Mouse (Mus musculus) retina, adult 2 months (tissue): Measurements from ENCODE around the gene Eva1b.
"Not testable (repeated sequence)": the region's sequence is repeated elsewhere in the genome, so short reads cannot be mapped to it uniquely, and the experiment has no call there.

Experiments
- DNase-seq: peaks from one replicate; pipeline ENCODE4 v3.0.0-alpha.2; 2012; ENCODE audit warnings: low read depth, low spot score

Eva1b gene

DNA sequence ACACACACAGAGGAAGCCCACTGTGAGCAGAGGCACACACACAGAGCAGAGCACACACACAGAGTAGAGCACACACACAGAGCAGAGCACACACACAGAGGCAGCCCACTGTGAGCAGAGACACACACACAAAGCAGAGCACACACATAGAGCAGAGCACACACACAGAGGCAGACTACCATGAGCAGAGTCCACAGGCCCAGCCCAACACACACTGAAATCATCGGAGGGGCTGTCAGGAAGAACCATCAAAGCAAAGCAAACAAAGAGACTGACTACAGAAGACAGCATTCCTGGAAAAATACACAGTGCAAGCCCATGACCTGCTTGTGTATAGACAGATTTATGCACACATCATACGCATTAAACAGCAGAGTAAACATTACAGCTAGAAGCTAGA is 8.3 kb downstream of the Eva1b start:
- DNase-seq = no peak

DNA sequence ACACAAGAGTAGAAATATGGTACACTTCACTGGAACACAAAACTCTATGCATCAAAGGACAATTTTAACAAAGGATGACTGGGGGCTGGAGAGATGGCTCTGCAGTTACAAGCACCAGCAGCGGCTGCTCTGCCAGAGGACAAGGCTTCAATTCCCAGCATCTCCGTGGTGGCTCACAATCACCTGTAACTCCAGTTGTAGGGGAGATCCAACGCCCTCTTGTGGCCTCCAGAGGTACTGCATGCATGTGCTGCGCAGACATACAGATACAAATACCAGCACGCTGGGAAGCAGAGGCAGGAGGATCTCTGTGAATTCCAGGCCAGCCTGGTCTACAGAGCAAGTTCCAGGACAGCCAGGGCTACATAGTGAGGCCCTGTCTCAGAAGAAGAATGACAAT is 9.1 kb downstream of the Eva1b start:
- no peak for DNase-seq

DNA sequence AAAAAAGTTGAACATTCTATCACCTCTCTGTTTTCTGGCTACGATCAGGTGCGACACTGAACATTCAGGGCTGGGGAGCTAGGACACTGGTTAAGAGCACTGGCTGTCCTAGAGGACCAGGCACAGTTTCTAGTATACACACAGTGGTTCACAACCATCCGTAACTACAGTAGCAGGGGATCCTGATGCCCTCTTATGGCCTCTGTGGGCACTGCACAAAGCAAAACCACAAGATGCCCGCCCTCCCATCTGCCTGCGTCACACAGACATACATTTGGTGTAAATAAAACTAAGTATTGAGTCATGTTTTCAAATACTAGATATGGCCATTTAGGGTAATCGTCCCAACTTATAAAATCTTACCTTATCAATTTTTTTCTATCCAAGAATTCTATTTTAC is 10.0 kb downstream of the Eva1b start:
- no peak for DNase-seq

DNA sequence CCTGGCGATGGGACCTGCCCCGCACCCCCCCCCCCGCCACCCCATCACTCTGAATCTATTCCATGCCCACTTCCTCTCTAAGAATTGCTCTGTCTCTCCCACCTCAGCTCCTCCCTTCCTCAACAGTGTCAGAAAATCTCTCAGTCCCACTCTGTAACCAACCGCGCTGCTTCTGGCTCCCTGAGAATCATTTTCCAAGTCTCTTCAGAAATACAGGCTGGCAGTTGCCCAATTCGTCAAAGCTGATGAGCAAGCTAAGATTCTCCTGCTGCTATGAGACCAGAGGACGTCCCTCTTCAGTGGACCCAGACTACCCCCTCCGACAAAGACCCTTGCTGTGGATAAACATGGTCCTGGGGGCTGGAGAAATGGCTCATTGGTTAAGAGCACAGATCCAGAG is 11.9 kb downstream of the Eva1b start:
- no peak for DNase-seq

DNA sequence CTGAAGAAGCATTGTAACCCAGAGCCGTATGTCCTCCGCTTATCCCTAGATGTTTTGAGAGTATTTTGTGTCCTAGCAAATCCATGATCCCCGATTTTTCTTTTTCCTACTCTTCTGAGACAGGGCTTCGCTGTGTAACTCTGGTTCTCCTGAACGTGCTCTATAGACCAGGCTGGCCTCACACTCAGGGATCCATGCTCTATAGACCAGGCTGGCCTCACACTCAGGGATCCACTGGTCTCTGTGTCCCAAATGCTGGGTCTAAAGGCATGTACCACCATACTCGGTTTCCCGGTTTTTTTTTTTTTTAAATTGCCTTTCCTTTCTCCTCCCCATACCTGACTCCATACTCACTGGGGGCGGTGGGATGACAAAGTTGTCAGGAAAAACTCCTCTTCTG is 13.4 kb downstream of the Eva1b start:
- DNase-seq = no peak

DNA sequence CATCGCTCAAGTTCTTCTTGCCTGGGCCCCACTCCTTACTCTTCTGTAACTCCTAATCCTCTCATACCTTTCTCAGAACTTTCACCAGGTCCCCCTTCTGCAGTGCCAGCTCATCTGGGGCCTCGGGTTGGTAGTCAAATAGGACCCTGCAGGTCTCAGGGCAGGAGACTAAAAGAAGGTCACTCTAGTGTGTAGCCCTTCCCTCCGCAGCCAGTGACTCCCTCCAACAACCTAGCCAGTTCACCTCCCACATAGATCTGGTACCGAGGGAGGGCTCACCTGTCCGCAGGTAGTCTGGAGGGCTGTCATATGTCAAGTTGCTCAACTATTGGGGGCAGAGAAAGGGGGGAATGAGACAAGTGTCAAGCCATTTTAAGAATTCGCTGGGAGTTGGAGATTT is 13.9 kb downstream of the Eva1b start:
- no peak for DNase-seq

DNA sequence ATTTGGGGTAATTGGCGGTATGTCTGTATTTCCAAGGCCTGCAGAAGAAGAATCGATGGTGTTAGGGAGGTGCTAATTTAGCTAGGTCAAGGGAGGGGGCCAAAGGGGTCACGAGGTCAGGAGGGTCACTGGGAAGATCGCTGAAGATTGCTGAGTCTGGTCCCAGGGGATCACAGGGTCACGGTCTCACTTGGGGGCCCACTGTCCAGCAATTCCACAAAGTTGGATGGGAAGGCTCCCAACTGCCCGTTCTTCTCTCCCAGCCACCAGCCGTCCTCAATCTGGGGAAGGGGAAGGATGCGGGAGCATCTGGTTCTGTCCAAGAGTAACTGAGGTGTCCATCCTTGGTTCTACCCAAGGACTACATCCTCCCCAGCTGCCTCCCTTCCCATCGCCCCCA is 14.4 kb downstream of the Eva1b start:
- DNase-seq = no peak

DNA sequence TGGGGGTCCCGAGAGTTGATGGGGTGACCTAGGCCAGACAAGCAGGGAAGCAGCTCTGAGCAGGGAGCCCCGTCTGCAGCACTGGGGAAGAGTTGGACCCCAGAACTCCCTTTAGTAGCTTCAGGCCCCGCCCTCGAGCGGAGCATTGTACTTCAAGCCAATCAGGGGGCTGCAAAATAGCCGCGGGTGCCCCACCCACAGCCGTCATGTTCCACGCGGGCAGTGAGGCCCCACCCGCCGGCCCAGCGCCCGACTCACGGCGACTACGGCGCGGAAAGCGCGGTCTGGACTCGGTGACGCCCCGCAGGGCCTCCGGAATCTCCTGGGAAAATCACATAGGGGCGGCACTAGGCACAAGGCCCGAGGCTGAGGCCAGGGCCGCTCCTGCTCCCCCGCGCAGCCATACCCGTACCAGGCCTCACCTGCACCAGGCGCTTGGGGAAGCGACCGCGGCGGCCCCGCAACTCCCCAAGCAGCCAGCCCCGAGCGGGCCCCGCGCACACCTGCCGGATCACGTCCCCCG is 15.1 kb downstream of the Eva1b start:
- DNase-seq = no peak

DNA sequence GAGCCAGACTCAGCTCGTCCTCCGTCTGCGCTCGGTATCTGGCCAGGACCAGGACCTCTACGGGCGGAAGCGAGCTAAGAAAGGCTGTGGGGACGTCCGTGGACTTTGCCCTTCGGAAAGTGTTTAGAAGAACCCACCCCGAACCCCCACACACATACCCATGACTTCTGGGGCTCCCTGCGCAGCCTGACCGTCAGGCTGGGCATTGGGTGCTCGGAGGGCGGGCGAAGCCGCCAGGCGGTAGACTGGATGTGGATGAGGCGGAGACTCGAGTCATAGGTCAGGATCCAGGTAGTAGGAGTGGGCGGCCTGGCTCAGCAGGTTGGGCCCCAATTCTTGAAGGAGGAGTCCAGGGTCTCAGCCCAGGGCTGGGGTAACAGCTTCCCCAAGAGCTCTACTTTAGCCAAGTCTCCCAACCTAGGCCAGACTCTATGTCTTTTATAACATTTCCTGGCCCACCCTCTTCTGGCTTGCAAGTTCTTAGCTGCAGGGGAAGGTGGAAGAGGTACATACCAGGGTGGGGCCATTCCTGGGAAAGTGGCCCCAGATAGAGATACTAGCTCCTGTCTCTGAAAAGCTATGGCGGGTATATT is 15.6 kb downstream of the Eva1b start, which contains the start of gene Sh3d21:
Sh3d21 (minus strand) TSS at position 425 of the 593 bp plus-strand sequence.
- DNase-seq = no peak

DNA sequence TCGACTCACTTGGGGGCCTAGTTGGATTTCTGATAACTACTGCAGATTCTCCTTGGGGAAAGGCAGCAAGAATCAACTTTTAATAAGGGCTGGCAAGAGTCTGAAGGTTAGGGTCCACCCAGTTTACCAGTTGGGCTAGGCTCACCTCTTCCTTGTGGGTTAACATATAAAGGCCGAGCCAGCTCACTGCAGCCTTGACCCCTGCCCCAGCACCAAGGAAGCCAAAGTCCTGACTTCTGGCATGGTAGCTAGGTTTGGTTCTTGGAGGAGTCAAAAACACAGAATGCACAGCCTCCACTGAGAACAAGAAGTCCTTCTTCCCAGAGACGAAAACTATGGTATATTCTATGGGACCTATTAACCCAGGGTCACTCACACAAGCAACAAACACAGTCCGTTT is 16.1 kb downstream of the Eva1b start:
- DNase-seq = no peak

DNA sequence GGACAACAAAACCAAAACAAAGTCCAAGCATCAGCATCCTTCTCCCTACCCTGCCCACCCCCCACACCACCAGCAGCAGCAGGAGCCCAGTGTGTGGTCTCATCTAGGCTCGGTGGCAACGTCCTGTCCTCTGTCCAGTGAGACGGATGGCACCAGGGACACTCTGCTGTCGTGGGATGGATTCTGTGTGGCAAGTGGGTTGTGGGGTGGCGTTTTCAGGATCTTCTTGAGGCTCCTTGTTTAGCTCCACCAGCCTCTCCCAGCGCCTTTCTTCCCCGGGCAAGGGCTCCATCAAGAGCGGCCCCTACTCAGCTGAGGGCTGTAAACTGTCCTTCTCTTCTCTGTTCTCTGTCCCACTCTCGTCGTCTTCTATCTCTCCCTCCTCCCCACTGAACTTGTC is 17.5 kb downstream of the Eva1b start:
- DNase-seq = not testable (repeated sequence)

DNA sequence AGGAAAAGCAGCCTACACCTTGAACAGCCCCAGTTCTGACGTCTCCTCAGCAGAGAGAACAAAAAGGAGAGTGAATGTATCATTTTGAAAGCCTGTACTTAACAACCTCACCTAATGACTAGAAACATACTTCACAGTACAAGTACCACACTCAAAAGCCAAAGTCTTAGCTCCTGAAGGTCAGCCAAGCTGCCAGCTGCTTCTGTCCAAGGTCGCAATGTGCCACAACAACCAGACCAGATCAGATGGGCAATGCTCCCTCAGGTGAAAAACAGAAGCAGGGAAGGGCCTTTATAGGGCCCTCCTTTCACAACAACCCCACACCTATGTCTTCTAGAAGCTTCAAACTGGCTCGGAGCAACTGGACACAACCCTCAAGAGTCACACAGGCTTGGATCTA is 18.5 kb downstream of the Eva1b start:
- DNase-seq = no peak

DNA sequence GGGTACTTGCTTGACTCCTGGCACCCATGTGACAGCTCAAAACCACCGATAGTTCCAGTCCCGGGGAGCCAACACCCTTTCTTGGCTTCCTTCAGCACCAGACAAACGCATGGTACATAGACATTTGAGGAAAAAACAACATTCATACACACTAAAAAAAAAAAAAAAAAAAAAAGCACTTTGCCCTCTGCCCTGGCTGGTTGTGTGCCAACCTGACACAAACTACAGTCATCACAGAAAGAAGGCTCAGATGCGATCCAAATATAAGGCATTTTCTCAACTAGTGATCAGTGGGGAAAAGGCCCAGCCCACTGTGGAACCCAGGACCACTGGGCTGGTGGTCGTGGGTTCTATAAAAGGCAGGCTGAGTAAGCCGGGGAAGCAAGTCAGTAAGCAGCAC is 21.3 kb downstream of the Eva1b start:
- DNase-seq = no peak

DNA sequence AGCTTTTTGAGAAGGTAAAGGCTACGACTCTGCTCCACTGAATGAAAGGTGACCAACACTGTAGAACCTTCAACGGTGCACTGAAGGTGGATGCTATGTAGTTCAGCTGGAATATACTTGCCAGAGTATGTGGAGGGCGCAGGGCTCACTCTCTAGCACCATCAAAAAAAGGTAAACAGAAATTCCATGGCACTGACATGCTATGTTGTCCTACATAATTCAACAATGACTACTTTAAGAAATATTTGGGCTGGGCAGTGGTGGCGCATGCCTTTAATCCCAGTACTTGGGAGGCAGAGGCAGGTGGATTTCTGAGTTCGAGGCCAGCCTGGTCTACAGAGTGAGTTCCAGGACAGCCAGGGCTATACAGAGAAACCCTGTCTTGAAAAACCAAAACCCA is 23.2 kb downstream of the Eva1b start:
- DNase-seq = not testable (repeated sequence)

DNA sequence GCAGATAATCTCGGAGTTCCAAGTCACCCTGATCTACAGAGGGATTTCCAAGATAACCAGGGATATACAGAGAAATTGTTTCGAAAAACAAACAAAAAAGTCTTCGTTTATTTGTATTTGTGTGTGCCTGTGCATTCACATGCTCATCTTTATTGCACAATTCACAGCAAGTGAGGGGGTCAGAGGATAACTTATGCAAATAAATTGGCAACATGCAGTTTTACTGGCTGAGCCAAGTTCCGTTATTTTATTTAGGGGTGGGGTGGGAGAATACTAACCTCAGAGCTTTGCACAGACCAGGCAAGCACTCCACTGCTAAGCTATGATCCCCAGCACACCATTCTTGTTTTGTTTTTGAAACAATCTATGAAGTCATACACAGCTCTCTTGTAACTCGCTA is 26.3 kb downstream of the Eva1b start:
- no peak for DNase-seq

DNA sequence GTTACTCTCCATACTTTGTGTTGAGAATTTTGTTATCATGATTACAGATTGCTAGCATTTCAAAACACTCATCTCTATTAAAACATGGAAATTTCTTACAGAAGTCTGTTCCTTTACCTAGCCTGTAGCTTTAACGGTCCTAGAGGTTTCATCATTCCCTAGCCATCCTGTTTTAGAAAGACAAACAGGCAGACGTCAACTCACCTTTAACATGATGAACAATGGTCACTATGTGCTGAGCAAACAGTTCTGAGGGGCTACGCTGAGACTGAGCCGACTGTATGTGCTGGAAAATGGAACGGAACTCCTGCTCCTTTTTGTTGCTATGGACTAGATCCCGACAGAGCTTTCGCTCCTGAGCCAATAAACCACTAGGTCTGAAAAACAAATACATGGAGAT is 28.4 kb downstream of the Eva1b start:
- DNase-seq = not testable (repeated sequence)

DNA sequence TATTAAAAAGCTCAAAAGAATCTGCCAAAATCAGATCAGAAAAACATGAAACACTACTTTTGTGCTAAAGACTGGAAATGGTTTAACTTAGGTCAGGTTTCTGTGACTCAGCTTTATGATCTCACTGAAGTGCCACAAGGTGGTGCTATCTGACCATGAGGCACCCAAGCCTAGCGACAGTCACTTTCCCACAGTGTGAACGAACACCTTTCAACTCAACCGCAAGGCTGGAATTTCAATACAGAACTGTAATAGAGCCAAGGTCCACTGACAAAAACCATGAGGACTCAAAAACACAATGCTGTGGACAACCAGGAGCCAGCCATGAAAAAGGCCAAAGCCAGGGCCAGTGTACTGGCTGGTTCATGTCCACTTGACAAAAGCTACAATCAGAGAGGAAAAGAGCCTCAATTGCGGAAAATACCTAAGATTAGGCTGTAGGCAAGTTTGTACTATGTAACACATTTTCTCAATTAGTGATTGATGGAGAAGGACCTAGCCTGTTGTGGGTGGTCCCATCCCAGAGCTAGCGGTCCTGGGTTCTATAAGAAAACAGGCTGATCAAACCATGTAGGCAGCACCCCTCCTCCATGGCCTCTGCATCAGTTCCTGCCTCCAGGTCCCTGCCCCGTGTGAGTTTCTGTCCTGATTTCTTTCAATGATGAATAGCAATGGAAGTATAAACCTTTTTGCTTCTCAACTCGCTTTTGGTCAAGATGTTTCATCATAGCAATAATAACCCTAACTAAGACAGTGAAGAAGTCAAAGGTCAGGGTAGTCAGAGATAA is 33.8 kb downstream of the Eva1b start:
- peak; percentile 42 for DNase-seq

DNA sequence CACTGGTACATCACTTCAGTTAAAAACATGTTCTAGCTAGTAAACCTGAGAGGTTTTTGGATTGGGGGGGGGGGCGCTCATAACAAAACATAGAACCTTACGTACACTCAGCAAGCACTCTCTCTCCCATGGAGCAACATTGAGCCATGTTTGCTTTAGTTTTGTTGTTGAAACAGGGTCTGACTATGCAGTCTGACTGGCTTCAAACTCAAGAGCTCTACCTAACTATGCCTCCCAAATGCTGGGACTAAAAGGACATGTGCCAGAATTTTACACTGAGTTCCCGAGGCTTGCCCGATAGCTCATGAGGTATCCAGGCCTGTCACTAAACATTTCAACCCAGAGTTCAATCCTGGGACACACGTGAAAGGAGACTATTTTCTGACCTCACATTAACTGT is 35.5 kb downstream of the Eva1b start:
- no peak for DNase-seq

DNA sequence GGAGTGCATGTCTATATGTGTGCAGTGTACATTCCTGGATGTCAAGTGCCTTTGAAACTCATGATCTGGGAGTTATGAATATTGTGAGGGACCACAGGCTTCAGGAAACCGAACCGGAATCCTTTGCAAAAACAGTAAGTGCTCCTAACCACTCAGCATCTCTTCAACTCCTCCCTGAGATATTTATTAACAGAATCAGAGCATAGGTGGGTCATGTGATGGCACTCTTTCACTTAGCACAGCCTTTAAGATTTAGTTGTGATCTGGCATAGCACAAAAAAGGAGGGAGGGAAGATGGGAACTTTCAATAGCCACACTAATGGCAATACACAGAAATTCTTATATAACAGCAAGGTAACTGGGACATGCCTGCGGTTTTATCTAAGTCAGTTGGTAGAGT is 39.6 kb downstream of the Eva1b start:
- no peak for DNase-seq

DNA sequence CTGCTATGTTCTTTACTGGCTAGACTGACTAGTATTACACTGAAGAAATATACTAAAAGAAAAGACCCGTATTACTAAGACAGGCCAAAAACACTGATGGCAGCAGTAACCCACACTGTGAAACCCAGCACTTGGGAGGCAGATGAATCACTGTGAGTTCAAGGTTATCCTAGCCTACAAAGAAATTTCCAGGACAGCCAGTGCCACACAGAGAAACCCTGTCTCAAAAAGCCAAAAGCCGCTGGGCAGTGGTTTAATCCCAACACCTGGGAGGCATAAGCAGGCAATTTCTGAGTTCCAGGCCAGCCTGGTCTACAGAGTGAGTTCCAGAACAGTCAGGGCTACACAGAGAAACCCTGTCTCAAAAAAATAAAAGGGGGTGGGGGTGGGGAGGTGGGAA is 43.1 kb downstream of the Eva1b start:
- DNase-seq = no peak

DNA sequence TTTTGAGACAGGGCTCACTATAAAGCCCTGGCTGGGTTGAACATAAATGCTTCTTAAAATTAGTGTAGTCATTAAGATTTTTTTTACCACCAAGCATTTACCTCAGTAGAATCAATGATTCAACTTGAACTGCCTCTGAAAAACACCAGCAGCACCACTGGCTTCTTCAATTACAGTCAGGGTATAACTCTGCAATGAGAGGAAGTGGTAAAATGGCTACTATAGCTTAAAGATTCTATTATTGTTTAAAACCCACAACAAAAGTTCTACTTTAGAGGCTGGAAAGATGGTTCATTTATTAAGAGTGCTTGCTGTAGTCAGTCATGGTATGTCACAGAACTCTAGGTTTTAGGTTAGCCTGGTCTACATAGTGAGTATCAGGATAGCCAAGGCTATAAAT is 46.7 kb downstream of the Eva1b start:
- no peak for DNase-seq

DNA sequence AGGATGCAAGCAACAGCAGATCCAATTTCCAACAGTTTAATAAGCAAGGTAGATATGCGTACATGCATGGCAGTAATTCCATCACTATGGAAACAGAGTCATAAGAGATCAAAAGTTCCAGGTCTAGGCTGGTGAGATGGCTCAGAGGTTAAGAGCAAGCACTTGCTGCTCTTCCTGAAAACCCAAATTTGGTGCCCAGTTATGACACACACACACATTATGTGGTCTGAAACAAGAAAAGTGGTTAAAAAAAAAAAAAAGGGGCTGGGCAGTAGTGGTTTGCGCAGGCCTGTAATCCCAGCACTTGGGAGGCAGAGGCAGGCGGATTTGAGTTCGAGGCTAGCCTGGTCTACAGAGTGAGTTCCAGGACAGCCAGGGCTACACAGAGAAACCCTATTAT is 47.4 kb downstream of the Eva1b start:
- DNase-seq = no peak

DNA sequence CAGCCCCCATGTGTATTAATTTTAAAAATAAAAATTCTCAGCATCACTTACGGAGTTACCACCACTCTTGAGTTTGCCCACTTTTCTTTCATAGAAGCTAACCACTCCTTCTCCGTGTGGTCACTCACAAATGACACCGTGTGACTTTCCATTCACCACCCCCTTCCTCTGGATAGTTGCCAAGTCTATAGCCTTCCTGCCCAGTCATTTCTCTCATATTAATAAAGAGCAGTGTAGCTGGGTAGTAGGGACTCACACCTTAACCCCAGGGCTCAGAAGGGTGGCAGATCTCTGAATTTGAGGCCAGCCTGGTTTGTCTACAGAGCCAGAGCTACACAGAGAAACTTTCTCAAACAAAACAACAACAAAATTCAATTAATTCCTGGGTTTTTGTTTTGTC is 49.9 kb downstream of the Eva1b start:
- no peak for DNase-seq
